Mouse (Mus musculus) bone marrow macrophage, adult 2 months (primary cell): ENCODE data around the gene Gm20075.

Source experiments
- CTCF ChIP-seq: IDR thresholded peaks from 2 replicates; pipeline ENCODE4 v1.5.1; 2012; ENCODE audit warnings: low read depth, mild to moderate bottlenecking, low read length, moderate library complexity
- POLR2A ChIP-seq: IDR thresholded peaks from 2 replicates; pipeline ENCODE4 v1.6.1; 2012; ENCODE audit warnings: mild to moderate bottlenecking, low read depth, low read length, borderline replicate concordance

- TF ChIP-seq POLR2A, result no peak
- TF ChIP-seq CTCF, result no peak
Observed at GRCm38 (mm10) chr13:96110767-96111166, 29.6 kb upstream of the Gm20075 start.
